Mouse (Mus musculus) gastrocnemius, postnatal 36 days (tissue): ENCODE data around the gene Psrc1. TPM values are rescaled to one million over a fixed set of nuclear protein-coding genes. Genes with fewer than 3 reads are reported as not detected.

Source experiments
- DNase-seq, 2 experiments: peaks; one replicate each; pipeline ENCODE4 v3.0.0; 2022
- intact Hi-C: fragments of 180-260 bp; cut with DNase I; formaldehyde crosslinking; loops from one replicate; pipeline ENCODE4 v1.15.1; 2025
- total RNA-seq, 2 experiments: library from RNA; stranded (reverse); gene quantifications; 2 replicates each; pipeline ENCODE4 v1.2.3; 2021

Gene Psrc1
- total RNA-seq, 2 experiments from 2014 or later = 0.26 to 0.32 TPM

GRCm38 (mm10) chr3:108414857-108415830, 31.5 kb downstream of the Psrc1 start, which contains the start of gene Celsr2:
TSS of gene Celsr2 (minus strand) at chr3:108415552.
- peak in 1 of 2 experiments; percentile 14 for DNase-seq
- intact Hi-C loops = no loop called here

- intact Hi-C loops = no loop called here
- DNase-seq = peak; percentile 39 to 47
Observed at GRCm38 (mm10) chr3:108415831-108416223, 32.2 kb downstream of the Psrc1 start.

- intact Hi-C loops = no loop called here
- DNase-seq = no peak
Observed at GRCm38 (mm10) chr3:108423006-108423405, 39.4 kb downstream of the Psrc1 start.

GRCm38 (mm10) chr3:108423844-108424801, 40.5 kb downstream of the Psrc1 start:
- peak in 1 of 2 experiments; percentile 20 for DNase-seq
- intact Hi-C loops = no loop called here

GRCm38 (mm10) chr3:108424944-108425623, 41.4 kb downstream of the Psrc1 start:
- intact Hi-C loops = no loop called here
- DNase-seq = no peak

GRCm38 (mm10) chr3:108425624-108426018, 42.0 kb downstream of the Psrc1 start:
- intact Hi-C loops = no loop called here

GRCm38 (mm10) chr3:108432542-108433187, 49.0 kb downstream of the Psrc1 start:
- no peak for DNase-seq
- intact Hi-C loops = no loop called here

More at GRCm38 (mm10) chr3:108425624-108426018, 42.0 kb downstream of the Psrc1 start:
- DNase-seq = no peak

GRCm38 (mm10) chr3:108433188-108433880, 49.7 kb downstream of the Psrc1 start:
- intact Hi-C loops = no loop called here

GRCm38 (mm10) chr3:108433881-108434495, 50.3 kb downstream of the Psrc1 start:
- intact Hi-C loops = no loop called here

More at GRCm38 (mm10) chr3:108433188-108433880, 49.7 kb downstream of the Psrc1 start:
- no peak for DNase-seq

GRCm38 (mm10) chr3:108435701-108436379, 52.2 kb downstream of the Psrc1 start:
- intact Hi-C loops = no loop called here
- no peak for DNase-seq

More at GRCm38 (mm10) chr3:108433881-108434495, 50.3 kb downstream of the Psrc1 start:
- no peak for DNase-seq

GRCm38 (mm10) chr3:108436380-108436714, 52.7 kb downstream of the Psrc1 start:
- no peak for DNase-seq
- intact Hi-C loops = no loop called here

Other genes with a start within 250 kb of the Psrc1 start
- gene Gnai3, start 237.7 kb upstream of the Psrc1 start, total RNA-seq = 10 to 100 TPM in 1 of 2 experiments, 1 to 10 TPM in 1; 9.7 to 11.3 TPM
- gene Gpr61, start 229.0 kb upstream of the Psrc1 start, total RNA-seq = not detected
- gene Amigo1, start 197.5 kb upstream of the Psrc1 start, total RNA-seq = 10 to 100 TPM; 23.3 to 27.5 TPM
- 1 to 10 TPM; 2.5 to 3.1 TPM for gene Cyb561d1, start 182.6 kb upstream of the Psrc1 start, total RNA-seq
- gene Atxn7l2, start 172.9 kb upstream of the Psrc1 start, total RNA-seq = 1 to 10 TPM; 5.7 to 6.1 TPM
- 100 to 1,000 TPM; 479 to 547 TPM for gene Sypl2, start 157.2 kb upstream of the Psrc1 start, total RNA-seq
- gene Psma5, start 126.9 kb upstream of the Psrc1 start, total RNA-seq = 10 to 100 TPM; 43.6 to 48.1 TPM
- 10 to 100 TPM; 36.7 to 37.8 TPM for gene Sort1, start 99.8 kb upstream of the Psrc1 start, total RNA-seq
- gene Mybphl, start 18.9 kb upstream of the Psrc1 start, total RNA-seq = not detected
- gene Celsr2, start 31.7 kb downstream of the Psrc1 start, total RNA-seq = 1 to 10 TPM; 6.4 to 8.2 TPM
- gene Sars, start 61.4 kb downstream of the Psrc1 start, total RNA-seq = 100 to 1,000 TPM; 114 to 119 TPM
- gene 1700013F07Rik, start 150.3 kb downstream of the Psrc1 start, total RNA-seq = not detected
- under 1 TPM; 0.05 to 0.25 TPM for gene 5330417C22Rik, start 152.7 kb downstream of the Psrc1 start, total RNA-seq
- 10 to 100 TPM; 12.3 to 14.0 TPM for gene Tmem167b, start 178.6 kb downstream of the Psrc1 start, total RNA-seq
- gene Taf13, start 187.9 kb downstream of the Psrc1 start, total RNA-seq = 10 to 100 TPM; 18.0 to 21.4 TPM
- 1 to 10 TPM; 4.3 TPM for gene Wdr47, start 207.4 kb downstream of the Psrc1 start, total RNA-seq